Mouse (Mus musculus) retina, adult 2 months (tissue): ENCODE results near the gene Tango6.

Source experiments
- DNase-seq: peaks from one replicate; pipeline ENCODE4 v3.0.0-alpha.2; 2012; ENCODE audit warnings: low read depth, low spot score

Tango6 gene

GRCm38 (mm10) chr8:106700131-106700530 is 17.3 kb downstream of the Tango6 start:
- DNase-seq, result no peak

GRCm38 (mm10) chr8:106701360-106701759 is 18.5 kb downstream of the Tango6 start:
- DNase-seq, result no peak

DNA sequence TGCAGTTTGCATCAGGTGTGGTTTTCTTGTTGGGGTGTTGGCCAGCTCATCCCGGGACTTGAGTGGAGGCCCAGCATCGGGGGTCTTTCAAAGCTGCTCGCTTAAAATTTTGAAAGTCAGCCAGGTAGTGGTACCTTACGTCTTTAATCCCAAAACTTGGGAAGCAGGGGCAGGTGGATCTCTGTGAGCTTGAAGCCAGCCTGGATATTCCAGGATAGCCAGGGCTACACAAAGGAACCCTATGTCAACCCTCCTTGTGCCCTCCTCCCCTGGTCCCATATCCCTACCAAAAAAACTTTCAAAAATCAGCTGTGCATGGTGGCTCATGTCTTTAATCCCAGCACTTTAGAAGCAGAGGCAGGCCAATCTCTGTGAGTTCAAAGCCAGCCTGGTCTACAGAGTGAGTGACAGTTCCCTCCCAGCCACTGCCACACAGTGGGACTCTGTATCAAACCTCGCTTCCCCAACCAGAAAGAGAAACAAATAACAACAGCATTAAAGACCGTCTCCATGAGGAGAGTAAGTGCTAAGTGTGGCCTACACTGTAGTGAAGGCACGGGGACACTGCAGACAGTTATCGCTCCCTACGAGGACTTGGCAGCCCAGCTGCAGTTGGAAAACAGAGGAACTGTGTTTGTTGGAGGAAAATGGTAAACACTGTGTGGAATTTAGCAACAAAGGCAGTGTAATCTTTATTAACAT is 21.5 kb downstream of the Tango6 start:
- DNase-seq, result no peak

GRCm38 (mm10) chr8:106704901-106705321 is 22.0 kb downstream of the Tango6 start:
- DNase-seq, result no peak

DNA sequence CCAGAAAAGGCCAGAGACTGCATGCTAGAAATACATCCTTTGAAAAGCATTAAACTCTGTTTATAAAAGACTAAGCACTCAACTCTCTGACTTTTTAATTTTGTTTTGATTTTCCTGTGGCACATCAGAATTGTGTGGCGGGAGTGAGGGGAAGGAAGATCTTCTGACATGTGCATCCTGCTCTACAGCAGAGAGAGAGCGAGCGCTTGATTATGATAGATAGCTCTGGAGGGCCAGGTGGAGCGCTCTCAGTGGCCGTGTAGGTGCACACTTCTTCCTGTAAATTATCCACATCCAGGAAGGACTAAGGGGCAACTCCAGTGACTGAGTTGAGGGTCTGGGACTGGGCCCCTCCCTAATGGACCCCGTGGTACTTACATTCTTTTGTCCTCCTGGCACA is 23.3 kb downstream of the Tango6 start:
- DNase-seq, result no peak

DNA sequence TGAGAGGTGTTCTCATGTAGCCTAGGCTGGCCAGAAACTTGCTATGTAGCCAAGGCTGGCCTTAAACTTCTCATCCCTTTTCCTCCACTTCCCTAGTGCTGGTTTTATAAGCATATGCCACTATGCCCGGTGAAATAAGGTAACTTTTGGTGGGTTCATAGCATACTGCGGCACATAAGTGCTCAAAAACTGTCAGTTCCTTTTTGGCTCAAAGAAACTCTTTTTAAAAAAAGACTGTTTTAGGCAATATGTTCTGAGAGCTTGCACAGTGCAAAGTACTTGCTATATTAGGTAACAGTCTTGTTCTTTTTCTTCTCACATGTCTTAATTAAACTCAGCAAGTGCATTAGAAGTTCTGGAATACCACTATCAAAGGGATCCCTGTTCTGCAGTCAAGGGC is 27.1 kb downstream of the Tango6 start:
- no peak for DNase-seq

GRCm38 (mm10) chr8:106712487-106712886 is 29.6 kb downstream of the Tango6 start:
- no peak for DNase-seq

DNA sequence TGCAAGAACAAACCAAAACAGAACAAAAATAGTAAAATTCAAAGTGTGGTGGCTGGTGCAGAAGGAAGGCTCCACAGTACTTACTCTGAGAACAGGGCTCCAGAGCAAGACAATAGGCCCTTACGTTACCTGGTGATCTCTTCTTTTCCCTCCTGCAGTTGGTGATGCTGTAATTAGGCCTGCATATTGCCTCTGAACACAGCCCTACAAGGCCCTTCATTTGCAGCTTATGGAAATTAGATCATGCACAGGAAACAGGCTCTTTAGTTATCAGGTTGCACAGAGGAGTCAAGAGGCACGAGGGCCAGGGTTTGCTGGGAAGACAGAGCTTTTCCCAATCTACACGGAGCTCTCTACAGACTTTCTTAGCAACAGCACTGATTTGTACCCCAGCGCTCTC is 31.4 kb downstream of the Tango6 start:
- no peak for DNase-seq

DNA sequence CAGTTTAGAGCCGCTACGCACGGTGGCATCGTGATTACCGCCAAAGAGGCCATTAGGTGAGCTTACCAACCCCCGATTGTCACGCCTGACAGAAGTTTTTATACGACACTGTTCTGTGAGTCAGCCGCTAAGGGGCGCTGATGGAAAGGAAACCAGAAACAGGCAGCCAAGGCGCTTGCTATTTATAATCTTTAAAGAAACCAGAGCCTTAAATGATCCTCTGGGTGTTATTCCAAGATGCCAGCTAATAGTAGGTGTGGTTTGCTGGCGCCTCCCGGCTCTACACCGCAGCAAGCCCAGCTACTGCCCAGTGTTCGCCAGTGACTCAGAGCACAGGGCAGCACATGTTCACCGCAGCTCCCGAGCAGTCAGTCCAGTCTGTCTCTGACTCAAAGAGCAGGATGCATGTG is 35.2 kb downstream of the Tango6 start:
- peak; percentile 71 for DNase-seq

- no peak for DNase-seq
Measured at GRCm38 (mm10) chr8:106720921-106721320, 38.1 kb downstream of the Tango6 start.

DNA sequence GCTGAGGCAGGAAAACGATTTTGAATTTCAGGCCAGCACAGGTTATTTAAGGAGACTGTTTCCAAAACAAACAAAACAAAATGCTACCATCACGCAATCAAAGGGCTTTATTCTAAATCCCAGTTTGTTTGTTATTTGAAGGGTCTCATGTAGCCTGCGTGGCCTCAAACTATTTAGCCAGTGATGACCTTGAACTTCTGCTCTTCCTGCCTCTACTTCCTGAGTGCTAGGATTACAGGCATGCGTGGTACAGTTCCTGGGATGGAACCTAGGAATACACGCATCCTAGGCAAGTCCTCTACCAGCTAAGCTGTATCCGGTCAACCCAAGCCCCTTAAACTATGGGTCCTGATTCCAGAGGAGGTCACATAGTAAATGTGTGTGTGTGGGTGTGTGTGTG is 39.6 kb downstream of the Tango6 start:
- no peak for DNase-seq

DNA sequence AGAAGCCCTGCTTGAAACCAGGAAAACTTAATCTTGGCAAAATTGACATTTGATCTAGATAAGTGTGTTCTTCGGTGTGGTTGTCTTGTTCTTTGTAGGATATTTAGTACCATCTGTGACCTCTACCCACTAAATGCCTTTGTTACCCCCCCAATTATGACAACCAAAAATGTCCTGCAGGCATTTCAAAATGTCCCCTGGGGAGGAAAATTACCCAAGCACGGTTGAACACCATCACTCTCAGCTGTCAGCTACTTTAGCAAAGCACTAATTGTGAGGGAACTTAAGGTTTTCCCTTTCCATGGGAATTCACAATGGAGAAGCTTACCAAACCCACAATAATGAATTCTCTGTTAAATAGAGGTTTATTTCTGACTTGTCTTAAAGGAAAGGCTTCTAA is 41.1 kb downstream of the Tango6 start:
- DNase-seq, result no peak

DNA sequence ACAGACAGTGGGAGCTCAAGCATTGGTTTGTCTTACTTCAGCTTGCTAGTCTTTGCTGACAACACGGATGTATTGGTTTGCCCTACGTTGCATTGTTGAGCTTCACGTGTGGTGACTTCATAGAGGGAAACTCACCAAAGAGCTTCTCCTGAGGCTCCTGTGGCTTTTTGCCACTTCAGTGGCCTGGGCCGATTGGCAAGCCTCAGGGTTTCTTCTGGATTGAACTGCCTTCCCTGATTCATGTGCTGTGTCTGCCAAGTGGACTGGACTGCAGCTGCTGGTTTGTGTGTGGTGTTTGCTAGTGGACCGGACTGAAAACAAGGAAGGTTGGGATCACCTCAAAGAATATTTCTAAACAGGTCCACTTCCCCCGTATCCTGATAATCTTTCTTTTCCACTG is 43.7 kb downstream of the Tango6 start:
- no peak for DNase-seq

DNA sequence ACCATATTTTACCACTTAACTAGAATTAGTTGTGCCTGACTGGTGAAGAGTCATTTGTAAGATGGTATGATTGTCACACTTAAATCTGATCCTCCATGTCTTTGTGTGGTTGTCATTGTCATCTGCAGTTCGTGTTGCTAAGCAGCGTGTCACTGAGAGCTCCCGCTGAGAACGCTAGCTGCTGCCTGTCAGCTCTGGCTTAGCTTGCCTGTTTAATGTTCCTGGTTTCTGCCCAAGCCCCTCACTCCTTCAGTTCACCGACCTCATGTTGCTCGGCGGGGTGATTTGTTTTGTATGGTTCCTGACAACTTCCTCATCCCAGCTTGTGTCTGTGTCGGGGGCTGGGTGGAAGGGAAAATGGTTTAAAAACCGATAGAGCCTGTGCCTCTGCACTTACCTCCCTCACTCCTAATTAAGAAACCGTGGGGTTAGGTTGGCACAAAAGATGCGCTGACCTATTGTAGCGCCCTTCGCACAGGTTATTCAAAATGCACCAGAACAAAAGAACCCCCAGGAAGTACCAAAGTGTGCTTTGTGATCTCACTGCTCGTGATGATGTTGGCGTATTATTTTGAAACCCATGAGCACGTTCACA is 44.5 kb downstream of the Tango6 start:
- DNase-seq, result no peak

DNA sequence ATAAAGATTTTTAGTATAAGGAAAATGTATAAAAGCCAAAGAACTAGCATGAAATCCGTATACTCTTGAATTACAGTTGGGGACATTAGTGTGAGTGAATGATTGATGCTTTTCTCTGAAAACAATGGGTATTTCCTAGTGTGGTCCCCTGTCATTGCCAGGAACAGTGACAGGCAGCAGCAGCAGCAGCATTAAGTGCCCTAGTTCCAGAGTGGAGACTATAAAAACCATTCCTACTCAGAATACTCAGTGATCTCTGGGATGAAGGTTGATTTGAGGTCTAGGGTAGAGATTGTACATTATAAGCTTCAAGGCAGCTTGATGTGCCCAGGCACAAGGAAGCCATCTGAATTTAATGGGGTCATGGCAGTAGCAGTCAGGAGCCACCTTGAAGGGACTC is 45.0 kb downstream of the Tango6 start:
- DNase-seq, result no peak

GRCm38 (mm10) chr8:106732921-106733320 is 50.1 kb downstream of the Tango6 start:
- DNase-seq, result no peak

- DNase-seq, result no peak
Measured at GRCm38 (mm10) chr8:106733703-106734102, 50.8 kb downstream of the Tango6 start.

DNA sequence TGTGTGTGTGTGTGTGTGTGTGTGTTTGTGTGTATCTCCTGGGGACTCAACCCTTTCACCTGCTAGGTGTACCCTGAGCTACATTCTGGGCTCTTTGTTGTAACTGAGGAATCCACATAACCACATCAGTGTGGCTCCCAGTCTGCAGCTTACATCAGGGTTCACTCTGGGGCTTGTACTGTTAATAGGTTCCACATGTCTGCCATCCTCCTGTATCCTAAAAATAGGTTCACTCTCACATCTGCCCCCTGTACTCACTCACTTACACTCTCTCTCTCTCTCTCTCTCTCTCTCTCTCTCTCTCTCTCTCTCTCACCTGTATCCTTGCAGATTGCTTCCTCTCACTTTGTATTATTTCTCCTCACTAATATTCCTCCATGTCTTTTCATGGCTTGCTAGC is 51.4 kb downstream of the Tango6 start:
- no peak for DNase-seq

- no peak for DNase-seq
Measured at GRCm38 (mm10) chr8:106736861-106737662, 54.2 kb downstream of the Tango6 start.

GRCm38 (mm10) chr8:106737846-106738245 is 55.0 kb downstream of the Tango6 start:
- no peak for DNase-seq

DNA sequence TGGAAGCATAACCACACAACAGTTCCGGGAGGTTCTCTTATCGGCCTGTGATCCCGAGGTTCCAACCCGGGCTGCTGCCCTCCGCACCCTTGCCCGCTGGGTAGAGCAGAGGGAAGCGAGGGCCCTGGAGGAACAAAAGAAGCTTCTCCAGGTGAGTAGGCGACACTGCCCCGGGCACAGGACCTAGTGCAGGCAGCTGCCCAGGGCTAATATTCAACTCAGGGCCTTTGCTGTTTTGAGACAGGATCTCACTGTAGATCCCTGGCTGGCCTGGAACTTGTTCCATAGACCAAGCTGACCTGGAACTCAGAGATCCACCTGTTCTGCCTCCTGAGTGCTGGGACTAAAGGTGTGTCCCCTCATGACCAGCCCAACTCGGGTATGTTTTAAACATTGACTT is 59.5 kb downstream of the Tango6 start:
- DNase-seq, result no peak

- no peak for DNase-seq
Measured at GRCm38 (mm10) chr8:106743361-106743760, 60.5 kb downstream of the Tango6 start.

- no peak for DNase-seq
Measured at GRCm38 (mm10) chr8:106753436-106753835, 70.6 kb downstream of the Tango6 start.
